Mouse (Mus musculus) lung, postnatal 0 days (tissue): ENCODE data around the gene Icam5. TPM values are rescaled to one million over a fixed set of nuclear protein-coding genes. Genes with fewer than 3 reads are reported as not detected.

Experiments
- ATAC-seq: fragments of 200-750 bp; cut with Nextera tagmentation; 2 replicates; pipeline ENCODE4 v1.8.0; 2017; ENCODE audit warnings: moderate library complexity
- DNase-seq: peaks from one replicate; pipeline ENCODE4 v3.0.0-alpha.2; 2016; ENCODE audit warnings: low spot score
- H3K27ac ChIP-seq: fragments of 300-500 bp; sonication (generic); 2 replicates; pipeline ENCODE4 v1.5.1; 2014; ENCODE audit warnings: antibody characterized with exemption, mild to moderate bottlenecking, low read length, mixed read lengths
- H3K27me3 ChIP-seq: fragments of 300-500 bp; sonication (generic); replicated peaks from 2 replicates; pipeline ENCODE4 v1.6.1; 2014; ENCODE audit warnings: low read length, mixed read lengths; ENCODE audit not compliant: insufficient read depth
- H3K36me3 ChIP-seq: fragments of 300-500 bp; sonication (generic); 2 replicates; pipeline ENCODE4 v1.6.1; 2014; ENCODE audit warnings: low read length, mixed read lengths; ENCODE audit not compliant: insufficient read depth
- H3K4me1 ChIP-seq: fragments of 300-500 bp; sonication (generic); 2 replicates; pipeline ENCODE4 v1.6.1; 2014; ENCODE audit warnings: antibody characterized with exemption, low read depth, low read length, mixed read lengths; ENCODE audit not compliant: insufficient read depth
- H3K4me2 ChIP-seq: fragments of 300-500 bp; sonication (generic); replicated peaks from 2 replicates; pipeline ENCODE4 v1.6.1; 2014; ENCODE audit warnings: low read depth, mild to moderate bottlenecking, low read length, moderate library complexity, mixed read lengths
- H3K4me3 ChIP-seq: fragments of 300-500 bp; sonication (generic); 2 replicates; pipeline ENCODE4 v1.5.1; 2014; ENCODE audit warnings: low read depth, low read length
- H3K9ac ChIP-seq: fragments of 300-500 bp; sonication (generic); replicated peaks from 2 replicates; pipeline ENCODE4 v1.6.1; 2014; ENCODE audit warnings: low read depth, mild to moderate bottlenecking
- H3K9me3 ChIP-seq: fragments of 300-500 bp; sonication (generic); 2 replicates; pipeline ENCODE4 v1.6.1; 2016; ENCODE audit warnings: low read length, mixed read lengths
- CTCF ChIP-seq: IDR thresholded peaks from 2 replicates; pipeline ENCODE4 v1.5.1; 2016; ENCODE audit warnings: antibody characterized with exemption, mild to moderate bottlenecking
- EP300 ChIP-seq: IDR thresholded peaks from 2 replicates; pipeline ENCODE4 v1.6.1; 2016; ENCODE audit warnings: antibody characterized with exemption, mild to moderate bottlenecking, control low read depth
- WGBS: fragments of 180-500 bp; shearing (Covaris S2); extraction: QIAGEN DNeasy Blood & Tissue Kit; methylation state at CpG from one replicate; pipeline ENCODE4 v1.1.7; 2014; 5-methylcytosine and 5-hydroxymethylcytosine counted together
- polyA plus RNA-seq: library from polyadenylated mRNA; unstranded; fragments of >200 nt; fragmentation: Nextera tagmentation; extraction: Ambion mirVana; gene quantifications from 2 replicates; pipeline ENCODE4 v1.2.1, GENCODE M21; 2015

Icam5 gene
- polyA plus RNA-seq, 1 experiment from 2014 or later: 0.18 TPM

- Histone ChIP-seq H3K4me1 (no peaks in the 10 kb centered on the region), H3K9ac (no peak overlapping the region), H3K27me3 (no peaks in the 10 kb centered on the region), H3K36me3 (0 out of 2 replicates have a peak, but pooled peaks cover 7% of the 10 kb centered on the region), H3K4me2 (no peak overlapping the region; the same call in 1 of the 2 replicates), H3K9me3 (no peaks in the 10 kb centered on the region), H3K4me3 (no peak overlapping the region), H3K27ac (no peak overlapping the region; the same call in 1 of the 2 replicates)
- DNase-seq (no peak), ATAC-seq (no peak)
- WGBS: 45% methylated on average over 6 of the region's 6 CpGs
- no peak for TF ChIP-seq CTCF
- TF ChIP-seq EP300: no peak
Measured at GRCm38 (mm10) chr9:21001651-21002200, 30.1 kb upstream of the Icam5 start.

GRCm38 (mm10) chr9:21002270-21002626 lies 29.6 kb upstream of the Icam5 start:
- H3K36me3 ChIP-seq: 0 out of 2 replicates have a peak, but pooled peaks cover 10% of the 10 kb centered on the region
- peak overlapping the region; percentile 76 for H3K4me3 ChIP-seq
- no peak for TF ChIP-seq CTCF
- TF ChIP-seq EP300: no peak
- no peaks in the 10 kb centered on the region for H3K9me3 ChIP-seq
- peak overlapping the region; percentile 75 for H3K4me2 ChIP-seq
- peak overlapping the region; percentile 86 for H3K9ac ChIP-seq
- peak; percentile 4; the same call in 1 of the 2 replicates for ATAC-seq
- no peaks in the 10 kb centered on the region for H3K4me1 ChIP-seq
- no peak for DNase-seq
- H3K27ac ChIP-seq: peak overlapping the region; percentile 90
- H3K27me3 ChIP-seq: no peaks in the 10 kb centered on the region
- WGBS: 9% methylated on average over 7 of the region's 7 CpGs

GRCm38 (mm10) chr9:21002627-21003551 lies 29.0 kb upstream of the Icam5 start, which contains the start of gene Mrpl4:
TSS of gene Mrpl4 (plus strand) at chr9:21002738.
- Histone ChIP-seq H3K9ac (peak within 1 kb of the TSS; percentile 86), H3K27me3 (no peaks in the 10 kb centered on the region), H3K9me3 (no peaks in the 10 kb centered on the region), H3K4me2 (peak within 1 kb of the TSS; percentile 75), H3K4me3 (peak within 1 kb of the TSS; percentile 76), H3K27ac (peak within 1 kb of the TSS; percentile 90), H3K36me3 (0 out of 2 replicates have a peak, but pooled peaks cover 15% of the 10 kb centered on the region), H3K4me1 (no peaks in the 10 kb centered on the region)
- ATAC-seq: peak; percentile 86
- peak; percentile 93 for DNase-seq
- TF ChIP-seq CTCF (peak; percentile 42), EP300 (peak; percentile 43; the same call in 1 of the 2 replicates)
- under 1% methylated on average over 71 of the region's 72 CpGs for WGBS

- Histone ChIP-seq H3K9me3 (no peaks in the 10 kb centered on the region), H3K9ac (no peak overlapping the region), H3K4me1 (no peaks in the 10 kb centered on the region), H3K4me2 (no peak overlapping the region), H3K36me3 (0 out of 2 replicates have a peak, but pooled peaks cover 16% of the 10 kb centered on the region), H3K4me3 (no peak overlapping the region), H3K27me3 (no peaks in the 10 kb centered on the region), H3K27ac (no peak overlapping the region)
- 93% methylated on average over 10 of the region's 10 CpGs for WGBS
- DNase-seq: no peak
- TF ChIP-seq CTCF: no peak
- no peak for TF ChIP-seq EP300
- no peak for ATAC-seq
Measured at GRCm38 (mm10) chr9:21007313-21007952, 24.4 kb upstream of the Icam5 start.

- Histone ChIP-seq H3K36me3 (0 out of 2 replicates have a peak, but pooled peaks cover 16% of the 10 kb centered on the region), H3K9me3 (no peaks in the 10 kb centered on the region), H3K27me3 (no peaks in the 10 kb centered on the region), H3K27ac (no peak overlapping the region), H3K9ac (no peak overlapping the region), H3K4me3 (no peak overlapping the region), H3K4me1 (no peaks in the 10 kb centered on the region), H3K4me2 (no peak overlapping the region)
- WGBS: 82% methylated on average over 7 of the region's 7 CpGs
- ATAC-seq (no peak), DNase-seq (no peak)
- peak; percentile 47 for TF ChIP-seq CTCF
- no peak for TF ChIP-seq EP300
Measured at GRCm38 (mm10) chr9:21008007-21008406, 23.9 kb upstream of the Icam5 start.

GRCm38 (mm10) chr9:21010362-21010761 lies 21.5 kb upstream of the Icam5 start:
- Histone ChIP-seq H3K4me2 (no peak overlapping the region), H3K9me3 (no peaks in the 10 kb centered on the region), H3K4me1 (peaks cover 10% of the 10 kb centered on the region), H3K36me3 (0 out of 2 replicates have a peak, but pooled peaks cover 16% of the 10 kb centered on the region), H3K27ac (peak overlapping the region; percentile 43; the same call in 1 of the 2 replicates), H3K27me3 (no peaks in the 10 kb centered on the region), H3K9ac (no peak overlapping the region), H3K4me3 (no peak overlapping the region)
- ATAC-seq (0 out of 2 replicates have a peak, but pooled peaks have one; percentile 34), DNase-seq (peak; percentile 42)
- WGBS: 11% methylated on average over 2 of the region's 2 CpGs
- no peak for TF ChIP-seq CTCF
- peak; percentile 26 for TF ChIP-seq EP300
